Mouse (Mus musculus) liver, postnatal 0 days (tissue): ENCODE measurements around the gene Adamts8. TPM values are rescaled to one million over a fixed set of nuclear protein-coding genes. Genes with fewer than 3 reads are reported as not detected.

ENCODE experiments used
- ATAC-seq: fragments of 200-750 bp; cut with Nextera tagmentation; 2 replicates; pipeline ENCODE4 v1.8.0; 2017; ENCODE audit warnings: mild to moderate bottlenecking, moderate library complexity
- DNase-seq: peaks from one replicate; pipeline ENCODE4 v3.0.0-alpha.2; 2016
- H3K27ac ChIP-seq: fragments of 300-500 bp; sonication (generic); 2 replicates; pipeline ENCODE4 v1.5.1; 2014; ENCODE audit warnings: antibody characterized with exemption, moderate library complexity, mild to moderate bottlenecking, low read depth
- H3K27me3 ChIP-seq: fragments of 300-500 bp; sonication (generic); 2 replicates; pipeline ENCODE4 v1.6.1; 2014; ENCODE audit warnings: low read length, control low read depth, mixed read lengths; ENCODE audit not compliant: insufficient read depth
- H3K36me3 ChIP-seq: fragments of 300-500 bp; sonication (generic); replicated peaks from 2 replicates; pipeline ENCODE4 v1.6.1; 2014; ENCODE audit warnings: mild to moderate bottlenecking, control low read depth, low read length, moderate library complexity, mixed read lengths; ENCODE audit not compliant: insufficient read depth
- H3K4me1 ChIP-seq: fragments of 300-500 bp; sonication (generic); 2 replicates; pipeline ENCODE4 v1.6.1; 2014; ENCODE audit warnings: antibody characterized with exemption, mild to moderate bottlenecking, control low read depth; ENCODE audit not compliant: insufficient read depth
- H3K4me2 ChIP-seq: fragments of 300-500 bp; sonication (generic); 2 replicates; pipeline ENCODE4 v1.6.1; 2014; ENCODE audit warnings: low read depth, mild to moderate bottlenecking, low read length, moderate library complexity, mixed read lengths
- H3K4me3 ChIP-seq: fragments of 300-500 bp; sonication (generic); 2 replicates; pipeline ENCODE4 v1.5.1; 2014; ENCODE audit warnings: low read depth, low read length
- H3K9ac ChIP-seq: fragments of 300-500 bp; sonication (generic); replicated peaks from 2 replicates; pipeline ENCODE4 v1.6.1; 2014; ENCODE audit warnings: mild to moderate bottlenecking, moderate library complexity
- H3K9me3 ChIP-seq: fragments of 300-500 bp; sonication (generic); 2 replicates; pipeline ENCODE4 v1.6.1; 2016; ENCODE audit warnings: mild to moderate bottlenecking, control low read depth, low read length, mixed read lengths
- CTCF ChIP-seq: sonication (generic); IDR thresholded peaks from 2 replicates; pipeline ENCODE4 v1.5.1; 2016; ENCODE audit warnings: antibody characterized with exemption, low read depth
- EP300 ChIP-seq: IDR thresholded peaks from 2 replicates; pipeline ENCODE4 v1.6.1; 2016; ENCODE audit warnings: antibody characterized with exemption, low read depth, mild to moderate bottlenecking
- WGBS: fragments of 180-500 bp; shearing (Covaris S2); extraction: QIAGEN DNeasy Blood & Tissue Kit; methylation state at CpG from one replicate; pipeline ENCODE4 v1.1.7; 2014; ENCODE audit not compliant: insufficient replicate concordance; 5-methylcytosine and 5-hydroxymethylcytosine counted together
- polyA plus RNA-seq: library from polyadenylated mRNA; unstranded; fragments of >200 nt; fragmentation: Nextera tagmentation; extraction: Ambion mirVana; gene quantifications from 2 replicates; pipeline ENCODE4 v1.2.1, GENCODE M21; 2015

Adamts8 gene
- polyA plus RNA-seq, 1 experiment from 2014 or later = 0.05 TPM

GRCm38 (mm10) chr9:30912161-30912560 is 30.2 kb upstream of the Adamts8 start:
- Histone ChIP-seq H3K4me2 (no peak overlapping the region), H3K4me1 (peaks cover 11% of the 10 kb centered on the region), H3K27ac (no peak overlapping the region), H3K36me3 (no peaks in the 10 kb centered on the region), H3K4me3 (no peak overlapping the region), H3K9ac (no peak overlapping the region), H3K9me3 (no peaks in the 10 kb centered on the region), H3K27me3 (no peaks in the 10 kb centered on the region)
- ATAC-seq = no peak
- TF ChIP-seq CTCF = no peak
- TF ChIP-seq EP300 = no peak
- WGBS = 40% methylated on average over 3 of the region's 3 CpGs
- no peak for DNase-seq

DNA sequence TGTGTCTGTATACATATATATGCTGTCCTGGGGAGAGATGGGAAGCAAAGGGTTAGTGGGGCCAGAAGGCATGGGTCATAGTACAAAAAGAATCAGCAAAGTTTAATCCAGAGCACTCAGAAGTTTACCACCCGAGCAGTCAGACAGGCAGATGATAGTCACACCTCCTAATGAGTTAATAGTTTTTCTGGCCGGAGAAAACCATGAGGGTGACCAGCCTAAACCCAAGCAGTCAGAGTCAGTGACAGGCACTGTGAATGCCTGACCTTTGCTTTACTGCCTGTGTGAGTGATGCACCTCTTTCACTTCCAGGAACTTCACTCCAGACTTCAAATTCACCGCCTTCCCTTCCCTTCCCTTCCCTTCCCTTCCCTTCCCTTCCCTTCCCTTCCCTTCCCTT is 28.9 kb upstream of the Adamts8 start:
- Histone ChIP-seq H3K27ac (no peak overlapping the region), H3K9me3 (no peaks in the 10 kb centered on the region), H3K4me1 (peaks cover 9% of the 10 kb centered on the region; the same call in 1 of the 2 replicates), H3K9ac (no peak overlapping the region), H3K36me3 (no peaks in the 10 kb centered on the region), H3K4me2 (no peak overlapping the region), H3K4me3 (no peak overlapping the region), H3K27me3 (no peaks in the 10 kb centered on the region)
- ATAC-seq (no peak), DNase-seq (no peak)
- TF ChIP-seq CTCF (no peak), EP300 (no peak)
- 56% methylated on average over 3 of the region's 3 CpGs for WGBS

DNA sequence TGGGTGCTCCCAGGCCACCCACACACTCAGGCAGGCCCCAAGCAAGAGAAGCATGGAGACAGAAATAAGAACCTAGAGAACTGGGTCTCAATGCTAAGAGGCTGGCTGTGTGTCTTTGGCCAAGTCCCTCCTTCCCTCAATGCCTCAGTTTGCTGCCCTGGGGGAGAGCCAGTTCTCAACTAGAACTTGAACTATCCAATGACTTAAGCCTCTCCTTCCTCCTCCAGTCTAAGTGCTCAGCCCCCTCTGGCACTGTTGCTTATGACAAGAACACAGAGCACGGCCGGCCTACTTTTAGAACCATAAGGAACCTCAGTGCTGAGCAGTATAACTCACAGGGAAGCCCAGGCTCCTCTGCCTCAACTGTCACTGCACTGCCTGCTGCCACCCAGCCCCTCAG is 28.1 kb upstream of the Adamts8 start:
- Histone ChIP-seq H3K4me3 (no peak overlapping the region), H3K27ac (no peak overlapping the region), H3K27me3 (no peaks in the 10 kb centered on the region), H3K4me1 (peaks cover 9% of the 10 kb centered on the region; the same call in 1 of the 2 replicates), H3K36me3 (no peaks in the 10 kb centered on the region), H3K4me2 (no peak overlapping the region), H3K9me3 (no peaks in the 10 kb centered on the region), H3K9ac (no peak overlapping the region)
- no peak for DNase-seq
- TF ChIP-seq CTCF = no peak
- no peak for TF ChIP-seq EP300
- no peak for ATAC-seq
- WGBS = 76% methylated on average over 2 of the region's 2 CpGs

DNA sequence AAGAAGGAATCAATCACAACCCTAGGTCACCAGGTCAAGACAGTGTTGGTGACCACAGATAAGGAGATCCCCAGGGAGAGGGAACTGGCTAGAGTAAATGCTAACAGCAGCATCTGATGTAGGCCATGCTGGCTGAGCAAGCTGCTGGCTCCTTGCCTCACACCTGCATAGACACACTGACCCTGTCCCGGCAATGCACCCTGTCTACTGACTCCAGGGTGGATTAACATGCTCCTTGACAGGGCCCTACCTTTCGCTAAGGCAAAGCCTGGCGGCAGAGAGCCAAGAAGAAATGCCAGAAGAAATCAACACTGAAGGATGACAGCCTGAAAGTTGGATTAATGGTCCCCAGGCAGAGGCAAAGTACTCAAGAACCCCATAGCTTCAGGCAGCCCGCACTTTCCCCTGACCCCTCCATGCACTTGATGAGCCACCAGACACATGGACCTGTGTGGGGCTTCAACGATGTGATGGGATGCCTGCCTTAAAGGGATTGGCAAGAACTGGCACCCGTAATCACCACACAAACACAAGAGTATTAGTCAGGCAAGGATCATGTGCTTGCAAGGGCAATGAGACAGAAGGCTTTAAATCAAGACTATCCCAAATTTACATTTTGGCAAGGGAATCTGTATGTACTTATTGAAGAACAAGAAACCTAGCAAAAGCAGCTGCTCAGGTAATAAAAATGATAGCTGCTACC is 25.9 kb upstream of the Adamts8 start:
- Histone ChIP-seq H3K27ac (no peak overlapping the region), H3K36me3 (no peaks in the 10 kb centered on the region), H3K4me2 (no peak overlapping the region), H3K4me1 (peaks cover 11% of the 10 kb centered on the region; the same call in 1 of the 2 replicates), H3K4me3 (no peak overlapping the region), H3K27me3 (peaks cover 4% of the 10 kb centered on the region), H3K9ac (no peak overlapping the region), H3K9me3 (no peaks in the 10 kb centered on the region)
- no peak for ATAC-seq
- no peak for DNase-seq
- TF ChIP-seq CTCF (no peak), EP300 (no peak)
- WGBS = 74% methylated on average over 6 of the region's 6 CpGs

DNA sequence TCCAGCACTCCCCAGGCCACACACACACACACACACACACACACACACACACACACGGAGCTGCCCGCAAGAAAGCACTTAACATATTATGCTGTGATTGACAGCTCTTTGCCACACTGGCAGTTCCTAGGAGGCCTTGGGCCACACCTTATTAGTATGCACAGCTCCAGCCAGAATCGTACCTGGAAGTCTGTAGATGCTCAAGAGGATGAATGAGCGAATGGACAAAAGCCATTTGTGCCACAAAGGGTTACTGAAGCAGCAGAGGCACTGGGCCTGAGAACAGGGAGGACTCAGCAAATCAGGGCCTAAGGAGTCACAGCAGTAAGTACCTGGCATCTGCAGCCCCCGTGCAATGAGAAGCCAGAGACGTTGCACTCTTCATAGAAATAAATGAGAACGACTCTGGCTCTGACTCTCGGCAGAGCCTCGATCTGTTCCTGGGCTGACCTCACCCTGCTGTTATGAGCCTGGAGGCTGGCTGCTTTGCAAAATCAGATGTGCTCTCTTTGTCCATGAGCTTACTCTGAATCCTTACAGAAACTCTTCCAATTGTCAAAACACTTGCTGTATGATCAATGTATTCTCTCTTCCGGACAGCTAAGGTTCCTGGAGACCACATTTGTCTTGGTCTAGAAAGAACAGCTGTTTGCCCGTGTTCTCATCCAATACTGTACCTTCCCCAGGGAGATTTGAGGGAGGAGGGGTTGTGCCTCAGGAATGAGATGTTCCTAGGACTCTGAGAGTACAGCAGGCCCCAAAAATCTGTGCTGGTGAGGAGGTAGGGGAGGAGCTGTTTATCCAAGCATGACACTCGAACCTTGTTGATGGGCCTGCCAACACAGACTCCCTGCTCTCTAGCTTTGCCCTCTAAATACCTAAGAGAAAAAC is 23.7 kb upstream of the Adamts8 start:
- no peak for DNase-seq
- no peak for TF ChIP-seq EP300
- TF ChIP-seq CTCF = no peak
- H3K27ac ChIP-seq = no peak overlapping the region
- ATAC-seq = no peak
- peaks cover 19% of the 10 kb centered on the region for H3K27me3 ChIP-seq
- H3K9ac ChIP-seq = no peak overlapping the region
- H3K4me2 ChIP-seq = no peak overlapping the region
- peaks cover 2% of the 10 kb centered on the region; the same call in 1 of the 2 replicates for H3K4me1 ChIP-seq
- 67% methylated on average over 12 of the region's 12 CpGs for WGBS
- H3K36me3 ChIP-seq = no peaks in the 10 kb centered on the region
- no peak overlapping the region for H3K4me3 ChIP-seq
- H3K9me3 ChIP-seq = no peaks in the 10 kb centered on the region

GRCm38 (mm10) chr9:30919686-30920085 is 22.7 kb upstream of the Adamts8 start:
- H3K9me3 ChIP-seq = no peaks in the 10 kb centered on the region
- no peak for ATAC-seq
- H3K36me3 ChIP-seq = no peaks in the 10 kb centered on the region
- no peak overlapping the region for H3K27ac ChIP-seq
- DNase-seq = no peak
- H3K27me3 ChIP-seq = peaks cover 19% of the 10 kb centered on the region
- TF ChIP-seq CTCF (no peak), EP300 (no peak)
- no peak overlapping the region for H3K9ac ChIP-seq
- peaks cover 2% of the 10 kb centered on the region; the same call in 1 of the 2 replicates for H3K4me1 ChIP-seq
- no peak overlapping the region for H3K4me3 ChIP-seq
- no peak overlapping the region for H3K4me2 ChIP-seq
- WGBS = 80% methylated on average over 9 of the region's 9 CpGs
